Mouse (Mus musculus) liver, embryonic 14.5 days (tissue): ENCODE measurements around the gene Nox1. TPM values are rescaled to one million over a fixed set of nuclear protein-coding genes. Genes with fewer than 3 reads are reported as not detected.

ENCODE experiments used
- ATAC-seq: fragments of 200-750 bp; cut with Nextera tagmentation; 2 replicates; pipeline ENCODE4 v1.8.0; 2017; ENCODE audit warnings: moderate number of reproducible peaks, mild to moderate bottlenecking, moderate library complexity; ENCODE audit not compliant: insufficient read depth
- DNase-seq, 3 experiments: peaks; one replicate each; pipeline ENCODE4 v3.0.0-alpha.2; 2012 to 2013; ENCODE audit warnings: low read depth in 3 of 3, low spot score in 3 of 3
- H3K27ac ChIP-seq: fragments of 300-500 bp; sonication (generic); 2 replicates; pipeline ENCODE4 v1.5.1; 2014; ENCODE audit warnings: moderate library complexity, mild to moderate bottlenecking, control low read depth, inconsistent platforms
- H3K27me3 ChIP-seq: fragments of 300-500 bp; sonication (generic); 2 replicates; pipeline ENCODE4 v1.6.1; 2014; ENCODE audit warnings: mild to moderate bottlenecking, low read length, moderate library complexity; ENCODE audit not compliant: control insufficient read depth, insufficient read depth
- H3K36me3 ChIP-seq: fragments of 300-500 bp; sonication (generic); replicated peaks from 2 replicates; pipeline ENCODE4 v1.6.1; 2014; ENCODE audit warnings: low read depth; ENCODE audit not compliant: control insufficient read depth, insufficient read depth
- H3K4me1 ChIP-seq, 2 experiments: fragments of 200-500 bp in 1 of 2; fragments of 300-500 bp in 1 of 2; sonication (generic) in 1 of 2; replicated peaks; 2 replicates each; pipeline ENCODE4 v1.6.1; 2012 to 2014; ENCODE audit warnings: antibody characterized with exemption in 1 of 2, inconsistent platforms in 1 of 2, low read length in 1 of 2; ENCODE audit not compliant: control insufficient read depth in 2 of 2, insufficient read depth in 2 of 2
- H3K4me2 ChIP-seq: fragments of 300-500 bp; sonication (generic); 2 replicates; pipeline ENCODE4 v1.6.1; 2014; ENCODE audit warnings: low read depth, mild to moderate bottlenecking, control low read depth, moderate library complexity
- H3K4me3 ChIP-seq, 2 experiments: fragments of 200-500 bp in 1 of 2; fragments of 300-500 bp in 1 of 2; sonication (generic) in 1 of 2; 2 replicates each; pipeline ENCODE4 v1.5.1; 2012 to 2014; ENCODE audit warnings: low read depth in 2 of 2, low read length in 2 of 2, mild to moderate bottlenecking in 2 of 2, control low read depth in 1 of 2, inconsistent platforms in 1 of 2, moderate library complexity in 1 of 2; ENCODE audit not compliant: insufficient read depth in 1 of 2
- H3K9ac ChIP-seq: fragments of 300-500 bp; sonication (generic); replicated peaks from 2 replicates; pipeline ENCODE4 v1.6.1; 2014; ENCODE audit warnings: mild to moderate bottlenecking, control low read depth, moderate library complexity
- H3K9me3 ChIP-seq: fragments of 300-500 bp; sonication (generic); 2 replicates; pipeline ENCODE4 v1.6.1; 2016; ENCODE audit warnings: low read length, mixed read lengths; ENCODE audit not compliant: control insufficient read depth
- CTCF ChIP-seq: IDR thresholded peaks from 2 replicates; pipeline ENCODE4 v1.5.1; 2016; ENCODE audit warnings: antibody characterized with exemption, low read depth, control low read depth
- EP300 ChIP-seq: IDR thresholded peaks from 2 replicates; pipeline ENCODE4 v1.6.1; 2016; ENCODE audit warnings: antibody characterized with exemption, low read depth
- WGBS: fragments of 180-500 bp; shearing (Covaris S2); extraction: QIAGEN DNeasy Blood & Tissue Kit; methylation state at CpG from one replicate; pipeline ENCODE4 v1.1.7; 2014; ENCODE audit not compliant: insufficient replicate concordance; 5-methylcytosine and 5-hydroxymethylcytosine counted together
- polyA plus RNA-seq, 2 experiments: library from polyadenylated mRNA; depleted of rRNA in 1 of 2; stranded (reverse) in 1 of 2; unstranded in 1 of 2; fragments of >200 nt; fragmentation: Nextera tagmentation in 1 of 2; extraction: Ambion mirVana in 1 of 2; gene quantifications; 2 replicates each; pipeline versions ENCODE4 v1.2.1 to v1.2.3; 2012 to 2014

Nox1 gene
- polyA plus RNA-seq, 2 experiments: 0.06 TPM; not detected in 1

- H3K36me3 ChIP-seq: no peaks in the 10 kb centered on the region; the same call in 1 of the 2 replicates
- WGBS: 73% methylated on average over 1 of the region's 1 CpGs
- H3K27ac ChIP-seq: no peak overlapping the region
- no peaks in the 10 kb centered on the region for H3K9me3 ChIP-seq
- TF ChIP-seq CTCF: no peak
- TF ChIP-seq EP300: no peak
- no peak overlapping the region for H3K4me3 ChIP-seq
- no peaks in the 10 kb centered on the region for H3K4me1 ChIP-seq
- no peak for ATAC-seq
- no peaks in the 10 kb centered on the region for H3K27me3 ChIP-seq
- no peak overlapping the region for H3K9ac ChIP-seq
- H3K4me2 ChIP-seq: no peak overlapping the region
- no peak for DNase-seq
Observed at GRCm38 (mm10) chrX:134085453-134085852, 136.3 kb downstream of the Nox1 start.

DNA sequence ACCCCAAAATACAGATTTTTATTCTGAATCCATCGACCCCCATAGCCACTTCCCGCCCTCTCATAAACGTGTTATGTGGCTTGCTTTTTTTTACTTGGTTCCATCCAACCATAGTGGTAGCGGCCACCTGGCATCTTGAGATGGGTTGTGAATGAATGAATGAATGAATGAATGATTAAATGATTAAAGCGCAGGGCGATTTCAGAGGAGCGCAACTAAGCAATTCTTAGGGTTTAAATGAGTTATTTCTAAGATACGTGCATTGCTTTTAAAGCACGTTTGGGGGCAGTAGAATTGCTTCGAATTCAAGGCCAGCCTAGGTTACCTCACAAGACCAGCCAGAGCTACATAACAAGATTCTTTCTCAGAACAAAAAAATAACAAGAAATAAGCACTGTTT is 162.0 kb downstream of the Nox1 start:
- H3K27ac ChIP-seq: peak overlapping the region; percentile 4; the same call in 1 of the 2 replicates
- no peak; the same call in 1 of the 2 replicates for ATAC-seq
- H3K9me3 ChIP-seq: no peaks in the 10 kb centered on the region

GRCm38 (mm10) chrX:134058987-134059712 is 162.6 kb downstream of the Nox1 start, which contains the start of gene Cstf2:
Gene Cstf2, plus strand, starts transcription at chrX:134059187.
- peak; percentile 97 for ATAC-seq
- WGBS: 13% methylated on average over 70 of the region's 77 CpGs
- TF ChIP-seq CTCF: no peak
- TF ChIP-seq EP300: no peak
- H3K9me3 ChIP-seq: no peaks in the 10 kb centered on the region
- peak; percentile 71 to 77 (median 73) for DNase-seq
- H3K9ac ChIP-seq: peak within 1 kb of the TSS; percentile 77
- peak within 1 kb of the TSS; percentile 4; the same call in 1 of the 2 replicates for H3K27ac ChIP-seq
- no peaks in the 10 kb centered on the region; the same call in none of the 2 replicates for H3K36me3 ChIP-seq
- peak within 1 kb of the TSS; percentile 65 for H3K4me2 ChIP-seq
- H3K27me3 ChIP-seq: no peaks in the 10 kb centered on the region
- peak within 1 kb of the TSS; percentile 61 to 68 for H3K4me3 ChIP-seq
- no peaks in the 10 kb centered on the region for H3K4me1 ChIP-seq

More for the DNA sequence above, 162.0 kb downstream of the Nox1 start:
- Histone ChIP-seq H3K9ac (peak overlapping the region; percentile 77), H3K4me1 (no peaks in the 10 kb centered on the region), H3K36me3 (no peaks in the 10 kb centered on the region; the same call in none of the 2 replicates), H3K4me3 (peak overlapping the region; percentile 61 to 68), H3K4me2 (peak overlapping the region; percentile 65), H3K27me3 (no peaks in the 10 kb centered on the region)
- 10% methylated on average over 10 of the region's 10 CpGs for WGBS
- TF ChIP-seq CTCF: no peak
- no peak for TF ChIP-seq EP300
- peak in 2 of 3 experiments; percentile 3 to 4 for DNase-seq

DNA sequence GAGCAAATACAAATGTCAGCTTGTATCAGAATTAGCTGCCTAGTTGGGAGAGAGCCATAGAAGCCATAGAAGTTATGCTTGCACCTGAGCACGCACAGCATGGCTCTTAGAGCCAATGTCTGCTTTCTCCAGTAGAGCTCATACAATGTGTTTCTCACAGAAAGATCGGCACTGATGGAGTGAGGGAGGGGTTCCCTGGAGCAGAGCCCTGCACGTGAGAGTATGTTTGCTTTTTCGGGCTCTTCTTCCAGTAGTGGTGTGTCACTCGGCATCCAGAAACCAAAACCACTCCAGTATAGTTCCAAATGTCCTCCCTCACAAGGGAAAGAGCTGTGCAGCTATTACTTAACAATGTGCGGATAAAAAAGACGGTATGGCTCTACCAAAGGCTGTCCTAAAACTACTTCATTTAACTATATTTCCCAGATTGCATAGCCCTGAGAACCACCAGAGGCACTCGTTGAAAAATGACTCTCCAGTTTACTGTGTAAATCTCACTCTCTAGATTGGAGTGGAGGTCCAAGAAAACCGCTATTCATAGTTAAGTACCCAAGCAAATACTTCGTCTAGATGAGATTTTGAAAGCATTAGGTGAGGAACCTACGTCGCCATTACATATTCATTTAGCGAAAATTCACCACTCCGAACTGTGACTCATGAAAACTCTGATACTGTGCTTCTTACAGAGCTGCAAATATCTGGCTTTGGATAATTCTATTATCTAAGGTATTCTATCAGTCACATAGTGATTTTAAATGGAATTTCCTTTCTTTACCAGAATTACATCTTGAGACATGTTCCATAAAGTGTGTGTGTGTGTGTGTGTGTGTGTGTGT is 163.5 kb downstream of the Nox1 start:
- Histone ChIP-seq H3K9ac (no peak overlapping the region), H3K4me2 (peak overlapping the region; percentile 31), H3K27me3 (no peaks in the 10 kb centered on the region), H3K36me3 (no peaks in the 10 kb centered on the region; the same call in none of the 2 replicates), H3K4me3 (peak overlapping the region; percentile 33 to 68; a peak in 1 of 4 replicates), H3K27ac (no peak overlapping the region), H3K9me3 (no peaks in the 10 kb centered on the region), H3K4me1 (no peaks in the 10 kb centered on the region)
- 68% methylated on average over 14 of the region's 14 CpGs for WGBS
- TF ChIP-seq CTCF (no peak), EP300 (no peak)
- DNase-seq (no peak), ATAC-seq (peak; percentile 1; the same call in 1 of the 2 replicates)

DNA sequence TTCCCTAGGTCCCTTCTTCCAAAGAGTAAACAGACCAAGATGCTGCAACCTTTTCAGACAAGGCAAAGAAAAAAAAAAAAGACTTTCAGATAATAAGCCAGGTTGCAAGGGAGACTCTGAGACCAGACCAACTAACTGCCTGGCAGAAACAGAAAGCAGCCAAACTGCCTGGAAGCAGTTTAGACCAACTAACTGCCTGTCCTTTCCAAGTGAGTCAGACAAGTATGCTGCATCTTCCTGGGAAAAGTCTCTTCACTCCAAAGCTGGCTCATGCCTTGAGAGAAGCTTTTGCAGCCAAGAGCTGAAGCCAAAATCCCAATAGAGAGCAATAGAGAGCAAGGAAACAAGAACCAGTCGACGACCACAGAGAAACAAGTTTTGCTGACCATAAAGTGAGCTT is 164.9 kb downstream of the Nox1 start:
- no peak overlapping the region for H3K4me2 ChIP-seq
- no peaks in the 10 kb centered on the region for H3K27me3 ChIP-seq
- H3K9ac ChIP-seq: no peak overlapping the region
- WGBS: 68% methylated on average over 2 of the region's 2 CpGs
- no peak for DNase-seq
- H3K36me3 ChIP-seq: no peaks in the 10 kb centered on the region; the same call in none of the 2 replicates
- no peaks in the 10 kb centered on the region for H3K9me3 ChIP-seq
- H3K4me3 ChIP-seq: no peak overlapping the region
- no peak for ATAC-seq
- H3K4me1 ChIP-seq: no peaks in the 10 kb centered on the region
- no peak overlapping the region for H3K27ac ChIP-seq
- TF ChIP-seq CTCF (no peak), EP300 (no peak)
